Comparison of ENCODE assay signal across 9 mouse cellular contexts in genomic region chr1:183699284-183699683, GRCm38 (mm10).
DNase-seq lines count a peak whose midpoint lies in the region; ATAC-seq and TF ChIP-seq lines count a peak whose summit lies in the region.
"Had no signal": no experiment of that assay in that cellular context is flagged by ENCODE, and none has a peak within 500 bp of the region (broad histone marks: within the 10 kb centered on the region; RNA-seq: fewer than 3 reads in every experiment).

No protein-coding gene starts in this region.

- 83% methylated on average over 11 of the region's 11 CpGs for WGBS in intestine, postnatal 0 days
- 82% methylated on average over 11 of the region's 11 CpGs for WGBS in intestine, embryonic 16.5 days
- 80% methylated on average over 11 of the region's 11 CpGs for WGBS in lung, adult 2 months

- peak; percentile 48 for TF ChIP-seq CTCF in intestine, postnatal 0 days (IDR thresholded peaks at IDR 0.05; ENCODE audit: low read depth)
- TF ChIP-seq CTCF in CH12.LX (conservative IDR thresholded peaks at IDR 0.05 in 1 of 2, IDR thresholded peaks at IDR 0.05 in 1 of 2; ENCODE audit: low read depth in 2 of 2, low read length in 2 of 2), result peak in 1 of 2 experiments; percentile 59; a peak in 2 of 4 replicates
- peak; percentile 35 for TF ChIP-seq CTCF in lung, adult 2 months (IDR thresholded peaks at IDR 0.05; ENCODE audit: insufficient read depth, low read length)

- H3K4me1 ChIP-seq in intestine, postnatal 0 days (replicated peaks; ENCODE audit: control insufficient read depth, insufficient read depth, low read length), result no peaks in the 10 kb centered on the region
- no peaks in the 10 kb centered on the region for H3K4me1 ChIP-seq in intestine, embryonic 16.5 days (ENCODE audit: control insufficient read depth, insufficient read depth, low read length)
- peaks cover 0 to 5% of the 10 kb centered on the region in 2 experiments; a peak in 2 of 4 replicates for H3K4me1 ChIP-seq in CH12.LX (ENCODE audit: control insufficient read depth in 1 of 2, insufficient read depth in 2 of 2)
- no peaks in the 10 kb centered on the region for H3K4me1 ChIP-seq in lung, adult 2 months (ENCODE audit: control insufficient read depth, insufficient read depth, low read length)
- H3K4me1 ChIP-seq: hindbrain, embryonic 15.5 days had no signal

- no peaks in the 10 kb centered on the region for H3K27me3 ChIP-seq in intestine, postnatal 0 days (replicated peaks; ENCODE audit: control insufficient read depth, insufficient read depth, low read length)
- no peaks in the 10 kb centered on the region for H3K27me3 ChIP-seq in intestine, embryonic 16.5 days (replicated peaks; ENCODE audit: control insufficient read depth, insufficient read depth, low read length)
- no peaks in the 10 kb centered on the region for H3K27me3 ChIP-seq in CH12.LX (replicated peaks)
- H3K27me3 ChIP-seq: hindbrain, embryonic 15.5 days had no signal

- in situ Hi-C loops in CH12.LX (cut with MboI; ENCODE audit: low pct_ligation_motif_present, low pct_unique_long_range_greater_than_20kb, low sequenced_read_pairs), result no loop called here

- H3K79me2 ChIP-seq in CH12.LX (replicated peaks; ENCODE audit: control insufficient read depth, extremely low read depth, insufficient read depth, poor library complexity, severe bottlenecking), result no peaks in the 10 kb centered on the region

- no peaks in the 10 kb centered on the region for H3K36me3 ChIP-seq in intestine, postnatal 0 days (ENCODE audit: control insufficient read depth, insufficient read depth)
- no peaks in the 10 kb centered on the region for H3K36me3 ChIP-seq in intestine, embryonic 16.5 days (ENCODE audit: control insufficient read depth, insufficient read depth, low read length)
- no peaks in the 10 kb centered on the region for H3K36me3 ChIP-seq in CH12.LX (replicated peaks in 1 of 2; ENCODE audit: control insufficient read depth in 1 of 2, insufficient read depth in 1 of 2, low read length in 1 of 2)
- H3K36me3 ChIP-seq: hindbrain, embryonic 15.5 days had no signal

- TF ChIP-seq EP300 in CH12.LX (IDR thresholded peaks at IDR 0.05; ENCODE audit: low read length), result no peak

- ATAC-seq in intestine, postnatal 0 days, result no peak
- ATAC-seq in intestine, embryonic 16.5 days, result no peak

- intact Hi-C loops in gastrocnemius, postnatal 36 days (cut with DNase I), result no loop called here

- no peak overlapping the region for H3K4me3 ChIP-seq in intestine, postnatal 0 days (ENCODE audit: low read depth, low read length)
- no peak overlapping the region for H3K4me3 ChIP-seq in intestine, embryonic 16.5 days (ENCODE audit: low read length)
- no peak overlapping the region for H3K4me3 ChIP-seq in CH12.LX (replicated peaks in 1 of 3; ENCODE audit: low read depth in 2 of 3, low read length in 2 of 3, poor library complexity in 1 of 3)
- no peak overlapping the region for H3K4me3 ChIP-seq in lung, adult 2 months (replicated peaks; ENCODE audit: extremely low read depth, low read depth, low read length)
- H3K4me3 ChIP-seq: hindbrain, embryonic 15.5 days had no signal

- no peak overlapping the region for H3K9ac ChIP-seq in intestine, postnatal 0 days (ENCODE audit: low read depth, low read length)
- no peak overlapping the region for H3K9ac ChIP-seq in intestine, embryonic 16.5 days (ENCODE audit: low read depth, low read length)
- H3K9ac ChIP-seq in CH12.LX (ENCODE audit: insufficient read depth, low read depth), result no peak overlapping the region
- H3K9ac ChIP-seq: hindbrain, embryonic 15.5 days had no signal

- peak; percentile 38 for DNase-seq in CH12.LX (ENCODE audit: extremely low read depth)
- DNase-seq in adrenal gland, postnatal 25 days, result peak; percentile 42
- peak; percentile 17 for DNase-seq in lung, adult 2 months
- peak; percentile 45 for DNase-seq in thymus, postnatal 25 days
- DNase-seq in right cerebral cortex, postnatal 14 days, result no peak
- DNase-seq in gastrocnemius, postnatal 36 days, result no peak

- H3K27ac ChIP-seq in intestine, postnatal 0 days (ENCODE audit: low read depth, low read length), result no peak overlapping the region
- no peak overlapping the region for H3K27ac ChIP-seq in intestine, embryonic 16.5 days (ENCODE audit: low read length)
- H3K27ac ChIP-seq in CH12.LX (ENCODE audit: insufficient read depth, low read depth), result no peak overlapping the region
- H3K27ac ChIP-seq: hindbrain, embryonic 15.5 days had no signal

- no peaks in the 10 kb centered on the region for H3K9me3 ChIP-seq in intestine, postnatal 0 days (ENCODE audit: control insufficient read depth)
- no peaks in the 10 kb centered on the region for H3K9me3 ChIP-seq in intestine, embryonic 16.5 days (ENCODE audit: control insufficient read depth, low read length)
- no peaks in the 10 kb centered on the region for H3K9me3 ChIP-seq in CH12.LX (replicated peaks; ENCODE audit: low read length)
- H3K9me3 ChIP-seq: hindbrain, embryonic 15.5 days had no signal

- peak; percentile 26 for TF ChIP-seq RAD21 in CH12.LX (IDR thresholded peaks at IDR 0.05; ENCODE audit: low read depth, low read length)

- TF ChIP-seq POLR2A in CH12.LX (IDR thresholded peaks at IDR 0.05; ENCODE audit: low read depth, low read length), result no peak
- TF ChIP-seq POLR2A in lung, adult 2 months (IDR thresholded peaks at IDR 0.05; ENCODE audit: borderline replicate concordance, extremely low read depth, low read depth, low read length), result no peak

- dilution Hi-C loops in CH12.LX (cut with MboI; ENCODE audit: extremely low pct_ligation_motif_present, extremely low pct_unique_long_range_greater_than_20kb, low sequenced_read_pairs), result no loop called here

- H3K4me2 ChIP-seq in intestine, postnatal 0 days (replicated peaks; ENCODE audit: low read depth), result no peak overlapping the region
- no peak overlapping the region for H3K4me2 ChIP-seq in intestine, embryonic 16.5 days (ENCODE audit: low read depth, low read length)
- H3K4me2 ChIP-seq in CH12.LX (ENCODE audit: insufficient read depth, low read depth, poor library complexity, severe bottlenecking), result no peak overlapping the region
- H3K4me2 ChIP-seq: hindbrain, embryonic 15.5 days had no signal

TF ChIP-seq in CH12.LX, 34 proteins besides CTCF, POLR2A, EP300 and RAD21:
- no peak for TF ChIP-seq TCF12 (IDR thresholded peaks at IDR 0.05; ENCODE audit: low read depth, low read length)
- peak; percentile 45 for TF ChIP-seq SMC3 (IDR thresholded peaks at IDR 0.05; ENCODE audit: low read depth, low read length)

Comparison
In these comparisons a context has a peak if more than half of its experiments do, and no peak if none do; other contexts are left out.
1. DNase-seq: peak in CH12.LX (single experiment), adrenal gland, postnatal 25 days (single experiment), lung, adult 2 months (single experiment) and thymus, postnatal 25 days (single experiment); none in right cerebral cortex, postnatal 14 days (single experiment) and gastrocnemius, postnatal 36 days (0 of 2).